Mouse (Mus musculus) MEL (cell line): ENCODE results near the gene Mxra8. TPM values are rescaled to one million over a fixed set of nuclear protein-coding genes. Genes with fewer than 3 reads are reported as not detected.

Source experiments
- DNase-seq: peaks from one replicate; pipeline ENCODE4 v3.0.0; 2011; ENCODE audit warnings: low read depth, low spot score
- H3K27ac ChIP-seq: 2 replicates; pipeline ENCODE4 v1.5.1; 2012; ENCODE audit warnings: low read depth, mild to moderate bottlenecking, control low read depth, low read length, moderate library complexity; ENCODE audit not compliant: control insufficient read depth
- H3K27me3 ChIP-seq, 2 experiments: fragments of 150-350 bp in 1 of 2; sonication (generic) in 1 of 2; 2 replicates each; pipeline ENCODE4 v1.6.1; 2012; ENCODE audit warnings: low read length in 2 of 2, mild to moderate bottlenecking in 2 of 2, improper control_type of control experiment in 1 of 2, moderate library complexity in 1 of 2; ENCODE audit not compliant: insufficient read depth in 2 of 2, control insufficient read depth in 1 of 2
- H3K36me3 ChIP-seq, 2 experiments: 2 replicates each; pipeline ENCODE4 v1.6.1; 2012 to 2014; ENCODE audit warnings: low read length in 2 of 2, improper control_type of control experiment in 1 of 2, inconsistent platforms in 1 of 2, mild to moderate bottlenecking in 1 of 2; ENCODE audit not compliant: insufficient read depth in 2 of 2, control insufficient read depth in 1 of 2
- H3K4me1 ChIP-seq, 2 experiments: fragments of 150-350 bp in 1 of 2; sonication (generic) in 1 of 2; 2 replicates each; pipeline ENCODE4 v1.6.1; 2012; ENCODE audit warnings: low read length in 2 of 2, improper control_type of control experiment in 1 of 2, mild to moderate bottlenecking in 1 of 2; ENCODE audit not compliant: insufficient read depth in 2 of 2, control insufficient read depth in 1 of 2
- H3K4me3 ChIP-seq, 2 experiments: fragments of 150-350 bp in 1 of 2; sonication (generic) in 1 of 2; 2 replicates each; pipeline ENCODE4 v1.5.1; 2012; ENCODE audit warnings: low read depth in 2 of 2, low read length in 2 of 2, mild to moderate bottlenecking in 2 of 2, moderate library complexity in 2 of 2, control low read depth in 1 of 2, improper control_type of control experiment in 1 of 2; ENCODE audit not compliant: control insufficient read depth in 1 of 2, insufficient read depth in 1 of 2
- H3K79me2 ChIP-seq: 2 replicates; pipeline ENCODE4 v1.6.1; 2012; ENCODE audit warnings: mild to moderate bottlenecking, low read length, moderate library complexity; ENCODE audit not compliant: control insufficient read depth, poor library complexity, insufficient read depth
- H3K9ac ChIP-seq: 2 replicates; pipeline ENCODE4 v1.6.1; 2012; ENCODE audit warnings: low read depth, mild to moderate bottlenecking, control low read depth, low read length, moderate library complexity; ENCODE audit not compliant: control insufficient read depth, poor library complexity, severe bottlenecking
- H3K9me3 ChIP-seq: fragments of 150-350 bp; sonication (generic); replicated peaks from 2 replicates; pipeline ENCODE4 v1.6.1; 2012; ENCODE audit warnings: mild to moderate bottlenecking, low read length, improper control_type of control experiment, moderate library complexity; ENCODE audit not compliant: insufficient read depth
- CTCF ChIP-seq, 3 experiments: IDR thresholded peaks in 2 of 3; conservative IDR thresholded peaks in 1 of 3; 2 replicates each; pipeline ENCODE4 v1.5.1; 2011 to 2012; ENCODE audit warnings: low read length in 3 of 3, low read depth in 2 of 3, mild to moderate bottlenecking in 2 of 3, improper control_type of control experiment in 1 of 3, inconsistent platforms in 1 of 3, mixed read lengths in 1 of 3, moderate library complexity in 1 of 3; ENCODE audit not compliant: control insufficient read depth in 1 of 3, insufficient read depth in 1 of 3, poor library complexity in 1 of 3, severe bottlenecking in 1 of 3
- E2F4 ChIP-seq: IDR thresholded peaks from 2 replicates; pipeline ENCODE4 v1.6.1; 2011; ENCODE audit warnings: low read depth, low read length, improper control_type of control experiment, borderline replicate concordance
- ELF1 ChIP-seq: IDR thresholded peaks from 2 replicates; pipeline ENCODE4 v1.6.1; 2014; ENCODE audit warnings: low read depth, mild to moderate bottlenecking, inconsistent platforms, low read length, improper control_type of control experiment, moderate library complexity
- EP300 ChIP-seq, 2 experiments: IDR thresholded peaks; 2 replicates each; pipeline ENCODE4 v1.6.1; 2011; ENCODE audit warnings: improper control_type of control experiment in 2 of 2, low read length in 2 of 2, low read depth in 1 of 2, mild to moderate bottlenecking in 1 of 2
- ETS1 ChIP-seq: IDR thresholded peaks from 2 replicates; pipeline ENCODE4 v1.6.1; 2012; ENCODE audit warnings: low read depth, mild to moderate bottlenecking, inconsistent platforms, low read length, improper control_type of control experiment, moderate library complexity
- GABPA ChIP-seq: IDR thresholded peaks from 2 replicates; pipeline ENCODE4 v1.6.1; 2012; ENCODE audit warnings: low read depth, mild to moderate bottlenecking, inconsistent platforms, low read length, improper control_type of control experiment, moderate library complexity
- GATA1 ChIP-seq: IDR thresholded peaks from 2 replicates; pipeline ENCODE4 v1.6.1; 2011; ENCODE audit warnings: low read depth, low read length, improper control_type of control experiment
- HCFC1 ChIP-seq: IDR thresholded peaks from 2 replicates; pipeline ENCODE4 v1.6.1; 2012; ENCODE audit warnings: low read depth, mild to moderate bottlenecking, inconsistent platforms, low read length, improper control_type of control experiment, moderate library complexity
- MAFK ChIP-seq: IDR thresholded peaks from 2 replicates; pipeline ENCODE4 v1.6.1; 2011; ENCODE audit warnings: low read depth, mild to moderate bottlenecking, low read length, improper control_type of control experiment, borderline replicate concordance
- MAX ChIP-seq: IDR thresholded peaks from 2 replicates; pipeline ENCODE4 v1.6.1; 2011; ENCODE audit warnings: low read length, improper control_type of control experiment
- MEF2A ChIP-seq: IDR thresholded peaks from 2 replicates; pipeline ENCODE4 v1.6.1; 2014; ENCODE audit warnings: low read depth, mild to moderate bottlenecking, inconsistent platforms, low read length, improper control_type of control experiment; ENCODE audit not compliant: poor library complexity, insufficient replicate concordance, severe bottlenecking; ENCODE audit errors: extremely low read depth
- MXI1 ChIP-seq: IDR thresholded peaks from 2 replicates; pipeline ENCODE4 v1.6.1; 2011; ENCODE audit warnings: mild to moderate bottlenecking, low read depth, low read length, improper control_type of control experiment
- NELFE ChIP-seq: IDR thresholded peaks from 2 replicates; pipeline ENCODE4 v1.6.1; 2011; ENCODE audit warnings: low read depth, low read length, improper control_type of control experiment
- POLR2A ChIP-seq, 2 experiments: IDR thresholded peaks; 2 replicates each; pipeline ENCODE4 v1.6.1; 2011 to 2012; ENCODE audit warnings: low read length in 2 of 2, mild to moderate bottlenecking in 2 of 2, control low read depth in 1 of 2, improper control_type of control experiment in 1 of 2, low read depth in 1 of 2, moderate library complexity in 1 of 2; ENCODE audit not compliant: control insufficient read depth in 1 of 2, insufficient read depth in 1 of 2, poor library complexity in 1 of 2
- RAD21 ChIP-seq: IDR thresholded peaks from 2 replicates; pipeline ENCODE4 v1.6.1; 2011; ENCODE audit warnings: mild to moderate bottlenecking, low read depth, low read length, improper control_type of control experiment
- SIN3A ChIP-seq: IDR thresholded peaks from 2 replicates; pipeline ENCODE4 v1.6.1; 2012; ENCODE audit warnings: low read length, improper control_type of control experiment, inconsistent platforms
- SMC3 ChIP-seq: IDR thresholded peaks from 2 replicates; pipeline ENCODE4 v1.6.1; 2011; ENCODE audit warnings: low read depth, low read length, improper control_type of control experiment
- TBP ChIP-seq: IDR thresholded peaks from 2 replicates; pipeline ENCODE4 v1.8.0; 2011; ENCODE audit warnings: low read depth, low read length, improper control_type of control experiment
- TCF12 ChIP-seq: IDR thresholded peaks from 2 replicates; pipeline ENCODE4 v1.6.1; 2014; ENCODE audit warnings: low read depth, mild to moderate bottlenecking, inconsistent platforms, low read length, improper control_type of control experiment, moderate library complexity
- UBTF ChIP-seq: IDR thresholded peaks from 2 replicates; pipeline ENCODE4 v1.6.1; 2012; ENCODE audit warnings: low read depth, mild to moderate bottlenecking, inconsistent platforms, low read length, improper control_type of control experiment, moderate library complexity, borderline replicate concordance; ENCODE audit not compliant: insufficient read depth
- USF1 ChIP-seq: IDR thresholded peaks from 2 replicates; pipeline ENCODE4 v1.6.1; 2014; ENCODE audit warnings: low read depth, mild to moderate bottlenecking, inconsistent platforms, low read length, improper control_type of control experiment, moderate library complexity
- ZKSCAN1 ChIP-seq: IDR thresholded peaks from 2 replicates; pipeline ENCODE4 v1.6.1; 2012; ENCODE audit warnings: low read depth, mild to moderate bottlenecking, inconsistent platforms, low read length, improper control_type of control experiment, moderate library complexity
- polyA plus RNA-seq, 2 experiments: library from polyadenylated mRNA; stranded (reverse) in 1 of 2; unstranded in 1 of 2; fragments of >175 nt in 1 of 2; fragments of >200 nt in 1 of 2; gene quantifications; 2 replicates each; pipeline versions ENCODE4 v1.2.1 to v1.2.4; 2012; ENCODE audit warnings: low replicate concordance in 2 of 2, low read depth in 1 of 2; ENCODE audit not compliant: insufficient read length in 2 of 2, insufficient read depth in 1 of 2, missing spikeins in 1 of 2
- total RNA-seq: library from RNA; depleted of rRNA; stranded (reverse); fragments of 300-350 nt; gene quantifications from 2 replicates; pipeline ENCODE4 v1.2.3, GENCODE M21; 2012

Gene Mxra8
- total and polyA plus RNA-seq, 3 experiments, result 0.46 TPM; not detected in 2

DNA sequence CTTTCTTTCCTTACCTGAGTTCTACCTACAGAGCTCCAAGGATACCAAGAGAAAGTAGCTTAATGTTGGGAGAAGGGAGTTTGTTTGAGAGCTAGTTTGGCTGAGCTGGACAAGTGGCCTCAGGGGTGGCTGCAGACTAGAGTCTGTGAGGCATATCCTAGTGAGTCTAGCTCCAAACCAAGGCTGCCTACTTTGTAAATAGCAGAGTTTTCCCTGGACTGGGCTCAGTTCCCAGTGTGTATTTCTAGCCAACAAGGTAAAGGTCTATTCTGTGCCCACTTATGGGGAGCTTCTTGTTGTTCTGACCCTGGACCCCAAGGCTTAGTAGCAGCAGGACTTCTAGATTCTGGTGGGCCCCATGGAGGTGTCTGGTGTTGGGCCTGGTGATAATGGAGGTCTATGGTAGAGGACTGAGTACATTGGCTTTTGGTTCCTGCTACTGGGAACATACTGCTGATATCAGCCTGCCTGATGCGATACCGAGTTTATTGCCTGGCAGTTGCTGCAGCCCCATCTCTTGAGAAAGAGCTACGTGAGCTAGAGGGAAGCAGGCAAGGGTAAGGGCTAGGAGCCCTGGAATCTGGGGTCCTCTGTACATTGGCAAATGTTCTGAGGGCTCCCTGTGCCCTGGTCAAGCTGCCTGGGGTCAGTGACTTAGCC is 10.4 kb downstream of the Mxra8 start:
- Histone ChIP-seq H3K36me3 (peaks cover 4 to 15% of the 10 kb centered on the region in 2 experiments; a peak in 3 of 4 replicates), H3K4me1 (peaks cover 19 to 34% of the 10 kb centered on the region in 2 experiments), H3K79me2 (peaks cover 47% of the 10 kb centered on the region), H3K27me3 (no peaks in the 10 kb centered on the region), H3K4me3 (peak overlapping the region in 1 of 2 experiments; percentile 98; a peak in 2 of 4 replicates), H3K9ac (no peak overlapping the region), H3K9me3 (no peaks in the 10 kb centered on the region), H3K27ac (peak overlapping the region; percentile 42)
- DNase-seq, result peak; percentile 64
- no peak for TF ChIP-seq TBP
- TF ChIP-seq GATA1, result peak; percentile 23; the same call in 1 of the 2 replicates
- TF ChIP-seq GABPA, result no peak
- no peak for TF ChIP-seq MXI1
- TF ChIP-seq ETS1, result no peak
- no peak for TF ChIP-seq SMC3
- no peak for TF ChIP-seq E2F4
- TF ChIP-seq SIN3A, result peak; percentile 47; the same call in 1 of the 2 replicates
- no peak for TF ChIP-seq MEF2A
- no peak for TF ChIP-seq POLR2A (IDR thresholded peaks at IDR 0.05; ENCODE audit: control insufficient read depth in 1 of 2, insufficient read depth in 1 of 2, low read depth in 1 of 2, low read length in 2 of 2, poor library complexity in 1 of 2)
- TF ChIP-seq EP300 (IDR thresholded peaks at IDR 0.05; ENCODE audit: low read depth in 1 of 2, low read length in 2 of 2), result peak; percentile 24 to 63; a peak in 2 of 4 replicates
- TF ChIP-seq CTCF (IDR thresholded peaks at IDR 0.05 in 2 of 3, conservative IDR thresholded peaks at IDR 0.05 in 1 of 3; ENCODE audit: control insufficient read depth in 1 of 3, insufficient read depth in 1 of 3, low read depth in 2 of 3, low read length in 3 of 3, poor library complexity in 1 of 3, severe bottlenecking in 1 of 3), result no peak
- no peak for TF ChIP-seq MAX
- peak; percentile 53 for TF ChIP-seq TCF12
- no peak for TF ChIP-seq ELF1
- TF ChIP-seq USF1, result no peak

DNA sequence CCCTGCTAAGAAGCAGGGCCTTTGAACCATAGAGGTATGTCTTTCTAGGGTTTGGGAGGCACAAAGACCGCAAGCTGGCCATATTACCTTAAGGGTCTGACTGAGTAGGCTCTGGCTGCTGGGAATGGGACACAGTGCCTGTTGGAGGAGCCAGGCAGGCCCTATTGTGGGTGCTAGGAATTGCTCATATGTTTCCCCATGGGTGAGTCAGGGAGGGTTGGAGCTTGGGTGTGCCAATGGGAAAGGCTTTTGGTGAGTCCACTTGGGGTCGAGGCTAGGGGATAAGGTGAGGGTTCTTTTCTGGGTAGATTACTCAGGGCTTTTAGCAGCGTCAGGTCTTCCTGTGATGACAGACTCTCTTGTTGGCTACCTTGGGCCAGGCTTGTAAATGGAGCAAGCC is 11.9 kb downstream of the Mxra8 start:
- H3K4me1 ChIP-seq, result peaks cover 23 to 39% of the 10 kb centered on the region in 2 experiments
- no peak for TF ChIP-seq MAFK
- no peak for TF ChIP-seq ZKSCAN1
- no peak for TF ChIP-seq UBTF
- no peak for TF ChIP-seq NELFE
- TF ChIP-seq E2F4, result no peak
- TF ChIP-seq GATA1, result no peak
- no peak for TF ChIP-seq MXI1
- no peak for TF ChIP-seq MAX
- TF ChIP-seq RAD21, result no peak
- TF ChIP-seq HCFC1, result no peak
- peaks cover 4 to 17% of the 10 kb centered on the region in 2 experiments; a peak in 3 of 4 replicates for H3K36me3 ChIP-seq
- H3K79me2 ChIP-seq, result peaks cover 47% of the 10 kb centered on the region
- H3K27ac ChIP-seq, result no peak overlapping the region
- H3K27me3 ChIP-seq, result no peaks in the 10 kb centered on the region
- H3K4me3 ChIP-seq, result no peak overlapping the region
- DNase-seq, result no peak
- no peak overlapping the region for H3K9ac ChIP-seq
- no peaks in the 10 kb centered on the region for H3K9me3 ChIP-seq
